Mouse (Mus musculus): ENCODE data around the gene Whamm. TPM values are rescaled to one million over a fixed set of nuclear protein-coding genes. Genes with fewer than 3 reads are reported as not detected.

Gene Whamm
- polyA plus RNA-seq, 1 experiment from 2014 or later: 5.6 TPM

DNA sequence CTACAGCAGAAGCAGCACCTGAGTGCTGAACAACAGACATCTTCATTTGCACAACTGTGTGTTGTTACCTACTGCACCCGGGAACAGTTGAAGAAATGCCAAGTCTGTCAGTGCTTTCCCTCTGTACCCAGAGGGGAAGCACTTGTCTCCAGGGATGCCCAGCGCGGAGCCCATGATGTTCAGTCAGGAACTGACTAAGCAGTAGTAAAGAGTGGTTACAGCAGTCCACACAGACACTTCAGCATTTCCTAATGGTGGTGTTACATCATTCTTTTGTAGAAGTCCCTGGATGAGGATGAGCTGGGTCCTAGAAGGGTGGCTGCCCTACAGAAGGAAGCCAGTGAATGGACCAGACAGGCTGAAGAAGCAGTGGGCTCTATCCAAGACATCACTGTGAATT is 6.8 kb downstream of the Whamm start:
- Histone ChIP-seq H3K9me3 (no peaks in the 10 kb centered on the region), H3K4me1 (peaks cover 6% of the 10 kb centered on the region), H3K27me3 (no peaks in the 10 kb centered on the region), H3K36me3 (peaks cover 25% of the 10 kb centered on the region), H3K9ac (no peak overlapping the region), H3K27ac (no peak overlapping the region), H3K4me3 (no peak overlapping the region), H3K4me2 (no peak overlapping the region)
- ATAC-seq (ENCODE audit: borderline replicate concordance, extremely low read depth, low FRiP score, low TSS enrichment): no peak
- 91% methylated on average over 3 of the region's 3 CpGs for WGBS

DNA sequence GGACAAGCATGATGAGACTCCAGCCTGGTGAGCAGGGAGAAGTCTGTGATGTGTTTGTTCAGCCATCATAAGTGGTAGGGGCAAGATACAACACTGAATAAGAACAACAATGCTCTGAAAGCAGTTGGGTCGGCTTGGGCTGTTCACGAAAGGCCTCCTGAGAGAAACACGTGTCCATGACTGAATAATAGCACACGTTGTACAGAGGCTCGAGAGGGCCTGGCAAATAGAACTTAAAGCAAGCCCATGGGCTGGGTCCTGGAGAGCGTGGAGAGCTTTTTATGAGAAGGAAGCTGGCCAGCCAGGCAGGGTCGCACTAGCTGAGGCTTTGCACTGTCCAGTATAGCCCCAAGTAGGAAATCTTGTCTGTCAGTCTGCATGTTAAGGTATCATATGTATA is 7.3 kb downstream of the Whamm start:
- 88% methylated on average over 7 of the region's 7 CpGs for WGBS
- no peak overlapping the region for H3K9ac ChIP-seq
- H3K36me3 ChIP-seq: peaks cover 25% of the 10 kb centered on the region
- no peak overlapping the region for H3K4me3 ChIP-seq
- no peak overlapping the region for H3K4me2 ChIP-seq
- no peak overlapping the region for H3K27ac ChIP-seq
- no peaks in the 10 kb centered on the region for H3K27me3 ChIP-seq
- ATAC-seq (ENCODE audit: borderline replicate concordance, extremely low read depth, low FRiP score, low TSS enrichment): no peak
- peaks cover under 1% of the 10 kb centered on the region; the same call in 1 of the 2 replicates for H3K4me1 ChIP-seq
- H3K9me3 ChIP-seq: no peaks in the 10 kb centered on the region

DNA sequence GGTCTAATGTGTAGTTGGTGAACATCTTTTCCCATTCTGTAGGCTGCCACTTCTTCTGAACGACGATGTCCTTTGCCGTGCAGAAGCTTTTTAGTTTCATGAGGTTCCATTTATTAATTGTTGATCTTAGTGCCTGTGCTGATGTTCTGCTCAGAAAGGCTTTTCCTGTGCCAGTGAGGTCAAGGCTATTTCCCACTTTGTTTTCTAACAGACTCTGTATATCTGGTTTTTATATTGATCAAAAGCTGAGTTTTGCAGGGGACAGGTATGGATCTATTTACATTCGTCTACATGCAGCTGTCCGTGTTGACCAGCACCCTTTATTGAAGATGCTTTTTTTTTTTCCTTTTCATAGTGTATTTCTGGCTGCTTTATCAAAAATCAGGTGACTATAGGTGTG is 8.2 kb downstream of the Whamm start:
- no peak for ATAC-seq (ENCODE audit: borderline replicate concordance, extremely low read depth, low FRiP score, low TSS enrichment)
- Histone ChIP-seq H3K4me2 (no peak overlapping the region), H3K9ac (no peak overlapping the region), H3K4me1 (no peaks in the 10 kb centered on the region), H3K4me3 (no peak overlapping the region), H3K36me3 (peaks cover 25% of the 10 kb centered on the region), H3K27me3 (no peaks in the 10 kb centered on the region), H3K9me3 (no peaks in the 10 kb centered on the region), H3K27ac (no peak overlapping the region)
- 96% methylated on average over 5 of the region's 5 CpGs for WGBS

DNA sequence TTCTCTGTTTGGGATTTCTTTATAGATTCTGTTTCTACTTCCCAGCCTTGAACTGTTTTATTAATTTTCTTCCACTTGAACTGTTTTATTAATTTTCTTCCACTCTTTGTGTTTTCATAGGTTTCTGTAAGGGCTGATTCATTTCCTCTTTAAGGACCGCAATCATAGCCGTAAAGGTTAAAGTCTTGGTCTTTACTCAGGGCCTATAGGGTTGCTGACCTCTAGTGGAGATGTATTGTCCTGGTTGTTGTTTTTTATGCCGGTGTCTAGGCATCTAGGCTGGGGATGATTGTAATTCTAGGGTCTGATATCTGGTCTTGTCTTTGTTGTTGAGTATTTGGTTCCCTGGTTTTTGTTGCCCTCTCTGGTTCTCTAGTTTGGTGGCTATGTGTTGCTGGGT is 12.4 kb downstream of the Whamm start:
- no peaks in the 10 kb centered on the region for H3K9me3 ChIP-seq
- H3K4me3 ChIP-seq: no peak overlapping the region
- H3K27me3 ChIP-seq: no peaks in the 10 kb centered on the region
- H3K4me2 ChIP-seq: no peak overlapping the region
- peaks cover 41% of the 10 kb centered on the region for H3K36me3 ChIP-seq
- no peak overlapping the region for H3K27ac ChIP-seq
- ATAC-seq (ENCODE audit: borderline replicate concordance, extremely low read depth, low FRiP score, low TSS enrichment): no peak
- H3K4me1 ChIP-seq: no peaks in the 10 kb centered on the region
- WGBS: 64% methylated on average over 3 of the region's 3 CpGs
- H3K9ac ChIP-seq: no peak overlapping the region

DNA sequence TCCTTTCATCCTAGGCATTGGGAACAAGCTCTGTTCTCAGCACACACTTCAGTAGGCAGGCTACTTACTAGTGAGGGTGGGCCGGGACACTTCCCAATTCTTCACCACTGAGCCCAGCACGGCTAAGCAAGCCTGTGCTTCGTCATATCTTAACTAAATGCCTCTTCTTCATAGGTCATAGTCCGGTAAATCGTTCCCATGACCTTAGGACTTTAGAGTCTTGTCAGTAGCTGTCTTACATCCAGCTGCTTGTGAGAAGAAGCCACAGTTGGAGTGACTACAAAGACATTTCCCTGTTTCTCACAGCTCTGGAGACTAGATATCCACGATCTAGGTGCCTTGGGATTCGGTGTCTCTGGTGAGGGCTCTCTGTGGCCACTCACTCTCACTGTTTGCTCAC is 14.3 kb downstream of the Whamm start:
- Histone ChIP-seq H3K9ac (no peak overlapping the region), H3K27ac (no peak overlapping the region), H3K27me3 (no peaks in the 10 kb centered on the region), H3K4me3 (no peak overlapping the region), H3K4me1 (no peaks in the 10 kb centered on the region), H3K9me3 (no peaks in the 10 kb centered on the region), H3K4me2 (no peak overlapping the region), H3K36me3 (peaks cover 33% of the 10 kb centered on the region)
- no peak for ATAC-seq (ENCODE audit: borderline replicate concordance, extremely low read depth, low FRiP score, low TSS enrichment)
- WGBS: 79% methylated on average over 7 of the region's 7 CpGs

DNA sequence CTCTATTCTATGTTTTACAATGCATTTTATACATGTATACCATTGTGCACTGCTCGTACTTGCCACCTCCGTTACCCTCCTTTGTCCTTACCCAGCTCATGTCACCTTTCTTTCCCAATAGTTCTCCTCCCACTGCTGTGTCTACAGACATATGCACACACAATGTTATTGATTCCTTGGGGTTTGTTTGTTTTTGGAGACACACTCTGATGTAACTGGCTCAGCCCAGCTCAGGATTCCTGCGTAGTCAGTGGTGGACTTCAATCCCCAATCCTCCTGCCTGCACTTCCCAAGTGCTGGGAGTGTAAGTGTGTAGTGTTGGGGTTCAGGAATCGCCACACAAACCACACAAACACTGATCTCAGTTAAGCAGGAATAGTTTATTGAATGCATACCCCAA is 16.2 kb downstream of the Whamm start:
- no peaks in the 10 kb centered on the region for H3K9me3 ChIP-seq
- H3K27ac ChIP-seq: no peak overlapping the region
- no peak overlapping the region for H3K4me2 ChIP-seq
- H3K9ac ChIP-seq: no peak overlapping the region
- no peaks in the 10 kb centered on the region for H3K27me3 ChIP-seq
- no peak for ATAC-seq (ENCODE audit: borderline replicate concordance, extremely low read depth, low FRiP score, low TSS enrichment)
- H3K4me3 ChIP-seq: no peak overlapping the region
- no peaks in the 10 kb centered on the region for H3K4me1 ChIP-seq
- WGBS: 68% methylated on average over 4 of the region's 4 CpGs
- H3K36me3 ChIP-seq: peaks cover 43% of the 10 kb centered on the region

DNA sequence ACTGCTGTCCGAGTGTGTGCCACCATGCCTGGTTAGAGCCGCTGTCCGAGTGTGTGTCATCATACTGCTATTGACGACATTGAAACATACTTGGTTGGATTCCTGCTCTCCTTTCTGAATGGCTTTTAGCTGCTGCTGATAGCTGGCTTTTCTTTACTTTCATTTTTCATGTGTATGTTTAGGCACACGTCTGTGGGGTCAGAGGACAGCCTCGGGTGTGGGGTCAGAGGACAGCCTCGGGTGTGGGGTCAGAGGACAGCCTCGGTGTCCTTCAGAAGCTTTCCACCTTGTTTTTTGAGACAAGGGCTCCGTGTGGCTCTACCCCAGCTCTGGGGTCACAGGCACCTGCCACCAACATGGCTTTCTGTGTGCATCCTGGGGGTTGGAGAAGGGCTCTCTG is 21.6 kb downstream of the Whamm start:
- Histone ChIP-seq H3K4me3 (no peak overlapping the region), H3K36me3 (peaks cover 52% of the 10 kb centered on the region), H3K9ac (no peak overlapping the region), H3K27ac (no peak overlapping the region), H3K4me1 (no peaks in the 10 kb centered on the region), H3K27me3 (no peaks in the 10 kb centered on the region), H3K4me2 (no peak overlapping the region), H3K9me3 (no peaks in the 10 kb centered on the region)
- ATAC-seq (ENCODE audit: borderline replicate concordance, extremely low read depth, low FRiP score, low TSS enrichment): no peak
- WGBS: 69% methylated on average over 9 of the region's 9 CpGs

DNA sequence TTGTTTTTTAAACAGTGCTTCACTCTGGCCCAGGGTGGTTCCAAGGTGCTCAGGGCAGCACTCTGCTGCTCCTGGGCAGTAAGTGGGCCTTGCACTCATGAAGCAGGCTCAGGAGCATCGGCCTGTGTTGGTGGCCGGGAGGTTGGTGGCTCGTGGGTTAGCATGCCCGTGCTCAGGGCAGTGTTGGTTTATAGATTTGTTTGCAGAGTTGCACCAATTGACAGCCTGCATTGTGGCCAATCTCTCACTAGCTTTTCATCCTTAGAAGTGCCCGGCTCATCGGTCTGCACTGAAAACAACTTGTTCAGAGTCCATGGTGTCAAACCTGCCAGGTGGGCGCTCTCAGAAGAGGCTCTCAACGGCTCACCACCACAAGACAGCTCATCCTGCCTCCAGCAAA is 22.3 kb downstream of the Whamm start:
- Histone ChIP-seq H3K4me2 (no peak overlapping the region), H3K9me3 (no peaks in the 10 kb centered on the region), H3K4me3 (no peak overlapping the region), H3K27ac (no peak overlapping the region), H3K4me1 (no peaks in the 10 kb centered on the region), H3K36me3 (peaks cover 56% of the 10 kb centered on the region), H3K27me3 (no peaks in the 10 kb centered on the region), H3K9ac (no peak overlapping the region)
- ATAC-seq (ENCODE audit: borderline replicate concordance, extremely low read depth, low FRiP score, low TSS enrichment): no peak
- WGBS: 80% methylated on average over 8 of the region's 8 CpGs

DNA sequence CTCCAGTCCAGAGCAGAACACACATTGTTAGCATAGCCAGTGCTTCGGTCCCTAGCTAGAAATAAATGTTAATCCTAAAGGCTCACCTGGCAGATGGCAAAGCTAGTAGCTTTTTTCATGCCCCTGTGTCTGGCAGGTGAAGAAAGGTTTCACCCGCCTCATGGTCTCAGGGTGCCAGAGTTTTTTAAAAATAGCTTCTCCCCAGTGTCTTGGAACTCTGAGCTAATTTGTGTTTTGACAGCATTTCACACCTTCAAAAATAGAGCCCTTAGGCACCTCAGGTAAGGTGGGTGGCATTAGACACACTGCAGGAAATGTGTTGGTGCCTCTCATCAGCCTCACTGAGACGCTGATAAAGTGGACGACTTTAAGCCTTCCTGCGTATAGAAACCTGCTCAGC is 24.0 kb downstream of the Whamm start:
- WGBS: 64% methylated on average over 5 of the region's 5 CpGs
- Histone ChIP-seq H3K4me3 (no peak overlapping the region), H3K36me3 (peaks cover 56% of the 10 kb centered on the region), H3K27me3 (no peaks in the 10 kb centered on the region), H3K4me1 (no peaks in the 10 kb centered on the region), H3K9me3 (no peaks in the 10 kb centered on the region), H3K4me2 (no peak overlapping the region), H3K27ac (no peak overlapping the region), H3K9ac (no peak overlapping the region)
- ATAC-seq (ENCODE audit: borderline replicate concordance, extremely low read depth, low FRiP score, low TSS enrichment): no peak

DNA sequence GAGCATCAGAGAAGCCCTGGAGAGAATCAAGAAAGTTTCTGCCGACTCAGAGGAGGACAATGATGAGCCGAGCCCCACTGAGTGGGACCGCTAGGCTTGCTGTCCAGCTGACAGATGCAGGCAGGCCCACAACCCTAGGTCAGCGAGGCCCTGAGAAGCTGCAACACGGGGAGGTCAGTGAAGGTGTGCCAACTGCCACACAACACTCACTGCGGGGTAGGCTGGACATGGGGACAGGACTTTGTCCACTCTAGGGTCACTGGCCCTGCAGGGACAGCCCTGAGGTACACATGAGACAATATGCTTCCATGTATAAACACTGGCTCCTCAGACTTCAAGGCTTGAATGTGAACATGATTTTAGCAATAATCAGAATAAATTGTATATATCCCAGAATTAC is 25.0 kb downstream of the Whamm start:
- Histone ChIP-seq H3K9me3 (no peaks in the 10 kb centered on the region), H3K4me2 (no peak overlapping the region), H3K36me3 (peaks cover 54% of the 10 kb centered on the region), H3K9ac (no peak overlapping the region), H3K4me3 (no peak overlapping the region), H3K27me3 (no peaks in the 10 kb centered on the region), H3K27ac (no peak overlapping the region), H3K4me1 (no peaks in the 10 kb centered on the region)
- WGBS: 76% methylated on average over 6 of the region's 6 CpGs
- ATAC-seq (ENCODE audit: borderline replicate concordance, extremely low read depth, low FRiP score, low TSS enrichment): no peak

DNA sequence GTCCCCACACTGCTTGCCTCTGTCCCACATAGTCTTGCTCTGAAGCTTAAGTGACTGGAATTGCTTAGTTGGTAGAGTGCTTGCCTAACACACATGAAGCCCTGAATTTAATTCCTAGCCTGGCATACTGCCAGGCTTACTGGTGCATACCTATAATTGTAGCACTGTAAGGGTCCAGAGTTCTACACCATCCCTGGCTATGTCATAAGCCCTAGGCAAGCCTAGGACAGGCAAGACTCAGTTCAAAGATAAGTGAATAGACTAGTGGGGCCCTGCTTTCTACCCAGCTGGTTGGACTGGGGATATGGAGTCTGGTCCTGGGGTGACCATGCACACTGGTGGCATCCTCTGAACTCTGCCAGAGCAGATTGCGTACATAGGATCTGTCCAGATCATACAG is 26.6 kb downstream of the Whamm start:
- Histone ChIP-seq H3K9me3 (no peaks in the 10 kb centered on the region), H3K4me2 (no peak overlapping the region), H3K9ac (no peak overlapping the region), H3K36me3 (peaks cover 39% of the 10 kb centered on the region), H3K27me3 (no peaks in the 10 kb centered on the region), H3K4me3 (no peak overlapping the region), H3K4me1 (no peaks in the 10 kb centered on the region), H3K27ac (no peak overlapping the region)
- WGBS: 92% methylated on average over 1 of the region's 1 CpGs
- no peak for ATAC-seq (ENCODE audit: borderline replicate concordance, extremely low read depth, low FRiP score, low TSS enrichment)

DNA sequence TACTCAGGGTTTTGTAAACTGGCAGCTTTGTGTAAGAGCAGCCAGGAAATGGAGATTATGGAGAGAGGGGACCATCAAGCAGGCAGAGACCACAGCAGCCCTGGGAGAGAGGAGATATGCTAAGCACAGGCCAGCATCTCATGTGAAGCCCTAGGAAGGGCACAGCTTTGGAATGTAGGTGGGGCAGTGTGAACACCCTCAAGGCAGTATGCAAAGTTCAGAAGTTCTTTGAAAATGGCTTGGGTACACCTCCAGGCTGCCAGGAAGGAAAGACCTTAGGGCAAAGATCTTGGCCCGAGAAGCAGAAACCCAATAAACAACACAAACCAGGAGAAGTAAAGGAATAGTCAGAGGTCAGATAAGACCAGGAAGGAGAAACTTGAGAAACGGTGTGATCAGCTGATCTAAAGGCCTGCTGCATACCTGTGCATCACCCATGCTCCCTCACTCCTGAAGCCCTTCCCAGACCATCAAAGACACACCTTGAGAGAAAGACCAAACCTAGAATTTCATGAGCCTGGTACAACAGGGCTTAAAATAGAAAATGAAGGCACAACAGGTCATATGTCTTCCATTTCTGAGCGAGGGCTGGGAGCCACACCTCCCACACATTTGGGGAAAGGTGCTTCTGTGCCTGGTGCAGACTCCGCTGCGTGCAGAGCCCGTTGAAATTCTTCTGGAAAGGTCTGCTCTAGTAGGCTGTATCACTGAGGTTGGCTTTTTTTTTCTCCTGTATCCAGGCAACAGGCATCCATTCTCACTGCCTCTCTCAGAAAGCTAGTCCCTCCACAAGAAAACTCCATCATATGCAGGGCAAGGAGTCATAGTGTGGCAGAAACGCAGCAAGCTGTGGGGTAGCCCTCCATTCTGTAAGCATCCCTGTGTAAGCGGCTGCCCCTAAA is 28.6 kb downstream of the Whamm start:
- Histone ChIP-seq H3K36me3 (peaks cover 23% of the 10 kb centered on the region), H3K4me1 (no peaks in the 10 kb centered on the region), H3K9me3 (no peaks in the 10 kb centered on the region), H3K9ac (no peak overlapping the region), H3K27me3 (no peaks in the 10 kb centered on the region), H3K4me3 (no peak overlapping the region), H3K27ac (no peak overlapping the region), H3K4me2 (no peak overlapping the region)
- no peak for ATAC-seq (ENCODE audit: borderline replicate concordance, extremely low read depth, low FRiP score, low TSS enrichment)
- WGBS: 55% methylated on average over 8 of the region's 8 CpGs

Measured in lung, embryonic 15.5 days (tissue).